Mouse (Mus musculus) limb, embryonic 12.5 days (tissue): ENCODE data around the gene Rspry1. TPM values are rescaled to one million over a fixed set of nuclear protein-coding genes. Genes with fewer than 3 reads are reported as not detected.

Experiments used
- ATAC-seq: fragments of 200-750 bp; cut with Nextera tagmentation; 2 replicates; pipeline ENCODE4 v1.8.0; 2017; ENCODE audit warnings: low read depth, moderate TSS enrichment; ENCODE audit not compliant: insufficient number of reproducible peaks, insufficient read depth, low FRiP score, low TSS enrichment
- H3K27ac ChIP-seq: fragments of 300-500 bp; sonication (generic); 2 replicates; pipeline ENCODE4 v1.5.1; 2016; ENCODE audit warnings: mild to moderate bottlenecking, moderate library complexity
- H3K27me3 ChIP-seq: fragments of 300-500 bp; sonication (generic); 2 replicates; pipeline ENCODE4 v1.6.1; 2016; ENCODE audit warnings: mild to moderate bottlenecking, moderate library complexity
- H3K36me3 ChIP-seq: fragments of 300-500 bp; sonication (generic); 2 replicates; pipeline ENCODE4 v1.6.1; 2016; ENCODE audit warnings: mild to moderate bottlenecking, moderate library complexity
- H3K4me1 ChIP-seq: fragments of 300-500 bp; sonication (generic); replicated peaks from 2 replicates; pipeline ENCODE4 v1.6.1; 2016
- H3K4me2 ChIP-seq: fragments of 300-500 bp; sonication (generic); 2 replicates; pipeline ENCODE4 v1.6.1; 2016; ENCODE audit warnings: mild to moderate bottlenecking, moderate library complexity
- H3K4me3 ChIP-seq: fragments of 300-500 bp; sonication (generic); replicated peaks from 2 replicates; pipeline ENCODE4 v1.5.1; 2016; ENCODE audit warnings: mild to moderate bottlenecking
- H3K9ac ChIP-seq: fragments of 300-500 bp; sonication (generic); replicated peaks from 2 replicates; pipeline ENCODE4 v1.6.1; 2016; ENCODE audit warnings: mild to moderate bottlenecking, moderate library complexity
- H3K9me3 ChIP-seq: fragments of 300-500 bp; sonication (generic); 2 replicates; pipeline ENCODE4 v1.6.1; 2016; ENCODE audit warnings: mild to moderate bottlenecking, moderate library complexity
- WGBS: fragments of 180-500 bp; shearing (Covaris S2); methylation state at CpG from one replicate; pipeline ENCODE4 v1.1.7; 2016; 5-methylcytosine and 5-hydroxymethylcytosine counted together
- polyA plus RNA-seq: library from polyadenylated mRNA; unstranded; fragments of >200 nt; fragmentation: Nextera tagmentation; extraction: Ambion mirVana; gene quantifications from 2 replicates; pipeline ENCODE4 v1.2.1, GENCODE M21; 2016

Rspry1 gene
- polyA plus RNA-seq, 1 experiment from 2014 or later: 52.3 TPM

DNA sequence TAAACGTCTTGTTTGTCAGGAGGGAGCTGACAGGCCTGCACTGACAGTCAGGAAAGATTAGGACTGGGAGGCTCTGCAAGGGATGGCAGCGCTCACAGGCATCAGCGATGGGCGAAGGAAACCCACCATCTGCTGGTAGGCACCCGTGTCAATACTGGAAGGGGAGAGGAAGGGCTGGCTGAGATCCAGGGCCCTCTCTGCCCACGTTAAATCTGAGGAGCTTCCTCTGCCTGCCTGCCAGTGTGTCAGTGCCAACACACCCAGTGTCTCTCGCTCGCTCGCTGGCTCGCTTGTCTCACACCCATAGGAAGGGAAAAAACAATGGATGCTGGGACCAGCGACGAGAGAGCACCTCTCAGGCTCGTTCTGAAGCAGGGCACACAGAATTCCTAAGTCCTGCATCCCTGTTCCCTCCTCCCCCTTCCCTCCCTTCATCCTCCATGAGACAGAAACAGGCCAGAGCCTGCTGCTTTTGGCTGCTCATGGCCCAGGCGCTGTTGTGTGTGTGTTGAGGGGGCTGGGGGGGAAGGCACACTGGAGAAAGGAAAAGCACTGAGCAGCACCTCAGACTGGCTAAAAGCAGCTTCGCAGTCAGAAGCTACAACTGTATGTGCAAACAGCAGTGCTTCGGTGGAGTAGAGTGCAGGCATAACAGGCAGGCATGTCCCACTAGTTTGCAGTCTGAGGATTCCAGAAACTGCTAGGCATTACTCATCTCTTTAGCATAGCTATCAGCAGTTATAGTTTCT is 27.4 kb upstream of the Rspry1 start:
- Histone ChIP-seq H3K27ac (no peak overlapping the region), H3K9me3 (no peaks in the 10 kb centered on the region), H3K36me3 (peaks cover 67% of the 10 kb centered on the region), H3K4me3 (no peak overlapping the region), H3K9ac (peak overlapping the region; percentile 37; the same call in 1 of the 2 replicates), H3K27me3 (no peaks in the 10 kb centered on the region), H3K4me1 (0 out of 2 replicates have a peak, but pooled peaks cover 3% of the 10 kb centered on the region), H3K4me2 (no peak overlapping the region)
- 88% methylated on average over 16 of the region's 16 CpGs for WGBS
- no peak for ATAC-seq

GRCm38 (mm10) chr8:94575148-94575547 is 26.6 kb upstream of the Rspry1 start:
- H3K27me3 ChIP-seq: no peaks in the 10 kb centered on the region
- H3K4me3 ChIP-seq: no peak overlapping the region
- H3K4me2 ChIP-seq: no peak overlapping the region
- no peak overlapping the region for H3K27ac ChIP-seq
- peaks cover 74% of the 10 kb centered on the region for H3K36me3 ChIP-seq
- WGBS: 90% methylated on average over 4 of the region's 4 CpGs
- ATAC-seq: no peak
- no peak overlapping the region for H3K9ac ChIP-seq
- H3K4me1 ChIP-seq: no peaks in the 10 kb centered on the region
- H3K9me3 ChIP-seq: no peaks in the 10 kb centered on the region

DNA sequence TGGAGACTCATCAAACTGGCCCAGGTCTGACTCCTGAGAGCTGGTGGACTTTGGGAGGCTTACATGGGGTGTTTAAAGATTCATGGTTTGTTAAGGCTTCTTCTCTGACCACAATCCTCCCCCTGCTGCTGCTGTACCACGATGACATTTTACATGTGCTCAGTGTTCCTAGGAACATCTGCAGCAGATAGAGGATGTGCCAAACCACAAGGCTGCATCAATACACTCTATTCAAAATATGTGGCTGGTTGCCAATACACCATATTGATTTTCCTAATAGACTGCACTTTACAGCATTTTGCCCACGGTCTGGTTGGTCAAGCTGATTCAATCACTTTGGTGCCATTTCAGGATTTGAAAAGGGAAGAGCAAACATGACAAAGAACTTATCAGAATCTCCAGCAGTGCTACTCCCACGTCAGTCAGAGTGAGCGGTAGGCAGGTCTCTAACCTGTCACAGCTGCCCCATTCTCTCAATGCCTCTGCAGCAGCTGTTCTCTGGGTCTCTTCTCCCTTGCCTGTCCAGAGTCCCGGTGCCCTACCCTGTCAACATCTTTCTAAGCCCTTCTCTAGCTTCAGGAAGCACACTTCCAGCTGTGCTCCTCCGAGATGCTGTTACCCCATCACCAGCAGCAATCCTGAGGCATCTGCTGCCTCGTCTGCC is 19.8 kb upstream of the Rspry1 start:
- 92% methylated on average over 7 of the region's 7 CpGs for WGBS
- Histone ChIP-seq H3K9ac (no peak overlapping the region), H3K4me3 (no peak overlapping the region), H3K4me1 (no peaks in the 10 kb centered on the region), H3K27me3 (no peaks in the 10 kb centered on the region), H3K4me2 (no peak overlapping the region), H3K36me3 (peaks cover 93% of the 10 kb centered on the region), H3K27ac (no peak overlapping the region), H3K9me3 (no peaks in the 10 kb centered on the region)
- no peak for ATAC-seq

DNA sequence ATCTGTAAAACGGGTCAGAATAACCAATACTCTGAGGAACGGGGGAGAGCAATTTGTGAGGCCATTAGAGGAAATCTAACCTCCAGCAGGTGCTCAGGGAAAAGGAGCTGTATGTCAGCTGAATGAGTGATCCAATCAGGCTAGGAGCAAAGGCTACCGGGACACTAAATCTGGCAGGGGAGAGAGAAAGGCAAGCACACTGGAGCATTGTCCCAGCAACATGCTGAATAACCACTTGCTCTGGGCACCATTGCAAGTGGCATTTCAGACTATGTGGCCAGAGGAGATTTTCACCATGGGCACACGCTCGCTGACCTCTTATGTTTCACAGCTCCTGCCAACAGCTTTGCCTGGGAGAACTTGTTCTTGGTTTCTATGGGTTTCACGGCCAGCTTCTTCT is 19.2 kb upstream of the Rspry1 start:
- no peak overlapping the region for H3K9ac ChIP-seq
- no peaks in the 10 kb centered on the region for H3K9me3 ChIP-seq
- no peak for ATAC-seq
- no peaks in the 10 kb centered on the region for H3K27me3 ChIP-seq
- 87% methylated on average over 6 of the region's 6 CpGs for WGBS
- no peak overlapping the region for H3K4me2 ChIP-seq
- H3K27ac ChIP-seq: no peak overlapping the region
- peaks cover 93% of the 10 kb centered on the region for H3K36me3 ChIP-seq
- no peaks in the 10 kb centered on the region for H3K4me1 ChIP-seq
- H3K4me3 ChIP-seq: no peak overlapping the region

- WGBS: 71% methylated on average over 4 of the region's 4 CpGs
- Histone ChIP-seq H3K9ac (no peak overlapping the region), H3K4me1 (no peaks in the 10 kb centered on the region), H3K27me3 (no peaks in the 10 kb centered on the region), H3K4me2 (no peak overlapping the region), H3K36me3 (peaks cover 93% of the 10 kb centered on the region), H3K27ac (no peak overlapping the region), H3K4me3 (no peak overlapping the region), H3K9me3 (no peaks in the 10 kb centered on the region)
- no peak for ATAC-seq
Observed at GRCm38 (mm10) chr8:94584238-94584817, 17.4 kb upstream of the Rspry1 start.

GRCm38 (mm10) chr8:94591691-94592090 is 10.0 kb upstream of the Rspry1 start:
- no peaks in the 10 kb centered on the region for H3K9me3 ChIP-seq
- H3K27ac ChIP-seq: no peak overlapping the region
- no peak overlapping the region for H3K4me3 ChIP-seq
- WGBS: 74% methylated on average over 4 of the region's 4 CpGs
- peaks cover 38% of the 10 kb centered on the region for H3K36me3 ChIP-seq
- no peak overlapping the region for H3K4me2 ChIP-seq
- no peak overlapping the region for H3K9ac ChIP-seq
- no peaks in the 10 kb centered on the region for H3K4me1 ChIP-seq
- no peak for ATAC-seq
- H3K27me3 ChIP-seq: no peaks in the 10 kb centered on the region

GRCm38 (mm10) chr8:94594211-94594610 is 7.5 kb upstream of the Rspry1 start:
- Histone ChIP-seq H3K36me3 (peaks cover 13% of the 10 kb centered on the region), H3K27ac (no peak overlapping the region), H3K4me3 (no peak overlapping the region), H3K9ac (no peak overlapping the region), H3K9me3 (no peaks in the 10 kb centered on the region), H3K27me3 (no peaks in the 10 kb centered on the region), H3K4me1 (no peaks in the 10 kb centered on the region), H3K4me2 (no peak overlapping the region)
- no peak for ATAC-seq
- 69% methylated on average over 1 of the region's 1 CpGs for WGBS

- peak overlapping the region; percentile 99 for H3K4me3 ChIP-seq
- 16% methylated on average over 5 of the region's 5 CpGs for WGBS
- peak overlapping the region; percentile 95 for H3K4me2 ChIP-seq
- ATAC-seq: no peak
- no peaks in the 10 kb centered on the region for H3K36me3 ChIP-seq
- 0 out of 2 replicates have a peak overlapping the region, but pooled peaks have one; percentile 84 for H3K27ac ChIP-seq
- peaks cover 22% of the 10 kb centered on the region for H3K4me1 ChIP-seq
- H3K9ac ChIP-seq: peak overlapping the region; percentile 81
- no peaks in the 10 kb centered on the region for H3K27me3 ChIP-seq
- no peaks in the 10 kb centered on the region for H3K9me3 ChIP-seq
Observed at GRCm38 (mm10) chr8:94600478-94600877, 1.3 kb upstream of the Rspry1 start.

DNA sequence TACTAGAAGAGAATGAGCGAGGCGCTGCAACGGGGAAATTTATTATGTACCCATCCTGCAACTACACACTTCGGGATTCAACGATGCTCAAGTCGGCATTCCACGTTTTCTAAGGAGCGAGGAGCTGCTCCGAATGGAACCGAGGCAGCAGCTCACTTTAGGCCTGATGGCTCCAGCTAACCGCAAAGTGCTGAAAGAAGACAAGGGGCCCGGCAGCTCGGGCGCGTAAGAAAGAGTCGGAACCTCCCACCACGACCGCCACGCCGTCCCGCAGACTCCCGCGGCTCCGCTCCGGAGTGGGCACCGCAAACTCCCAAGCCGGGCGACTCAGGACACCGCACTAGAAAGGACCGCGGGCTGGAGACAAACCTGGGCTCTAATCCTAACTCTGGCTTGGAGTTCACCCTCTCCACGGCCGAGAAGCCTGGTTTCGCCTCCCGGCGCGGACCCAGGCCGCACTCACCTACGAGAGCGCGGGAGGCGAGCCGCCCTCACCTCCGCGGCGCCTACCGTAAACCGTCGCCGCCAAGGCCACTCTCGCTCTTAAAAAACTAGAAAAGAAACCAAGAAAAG is 617 bp upstream of the Rspry1 start:
- under 1% methylated on average over 51 of the region's 51 CpGs for WGBS
- H3K4me3 ChIP-seq: peak overlapping the region; percentile 99

GRCm38 (mm10) chr8:94602471-94603131 is 864 bp downstream of the Rspry1 start:
- H3K36me3 ChIP-seq: 0 out of 2 replicates have a peak, but pooled peaks cover 9% of the 10 kb centered on the region
- peak overlapping the region; percentile 92 for H3K4me2 ChIP-seq
- no peaks in the 10 kb centered on the region for H3K9me3 ChIP-seq
- whole genome bisulfite sequencing: under 1% methylated on average over 31 of the region's 31 CpGs
- no peaks in the 10 kb centered on the region for H3K27me3 ChIP-seq
- H3K4me3 ChIP-seq: peak overlapping the region; percentile 99
- H3K4me1 ChIP-seq: peaks cover 22% of the 10 kb centered on the region
- peak overlapping the region; percentile 91 for H3K9ac ChIP-seq
- no peak for ATAC-seq
- peak overlapping the region; percentile 78 for H3K27ac ChIP-seq

More for the DNA sequence above, 617 bp upstream of the Rspry1 start:
- no peaks in the 10 kb centered on the region for H3K9me3 ChIP-seq
- H3K9ac ChIP-seq: peak overlapping the region; percentile 81
- H3K27me3 ChIP-seq: no peaks in the 10 kb centered on the region
- peaks cover 22% of the 10 kb centered on the region for H3K4me1 ChIP-seq
- H3K36me3 ChIP-seq: no peaks in the 10 kb centered on the region
- 0 out of 2 replicates have a peak, but pooled peaks have one; percentile 12 for ATAC-seq
- peak overlapping the region; percentile 84 for H3K27ac ChIP-seq
- peak overlapping the region; percentile 95 for H3K4me2 ChIP-seq
